Mouse (Mus musculus) effector memory CD4-positive, alpha-beta T cell, adult 7 months (primary cell): ENCODE data around the gene Jade3. TPM values are rescaled to one million over a fixed set of nuclear protein-coding genes. Genes with fewer than 3 reads are reported as not detected.

Experiments
- polyA plus RNA-seq: library from polyadenylated mRNA; unstranded; fragments of 100-300 nt; shearing (Covaris generic); gene quantifications from one replicate; pipeline ENCODE4 v1.2.1, GENCODE M21; 2017

Gene Jade3
- 3.8 TPM for polyA plus RNA-seq

DNA sequence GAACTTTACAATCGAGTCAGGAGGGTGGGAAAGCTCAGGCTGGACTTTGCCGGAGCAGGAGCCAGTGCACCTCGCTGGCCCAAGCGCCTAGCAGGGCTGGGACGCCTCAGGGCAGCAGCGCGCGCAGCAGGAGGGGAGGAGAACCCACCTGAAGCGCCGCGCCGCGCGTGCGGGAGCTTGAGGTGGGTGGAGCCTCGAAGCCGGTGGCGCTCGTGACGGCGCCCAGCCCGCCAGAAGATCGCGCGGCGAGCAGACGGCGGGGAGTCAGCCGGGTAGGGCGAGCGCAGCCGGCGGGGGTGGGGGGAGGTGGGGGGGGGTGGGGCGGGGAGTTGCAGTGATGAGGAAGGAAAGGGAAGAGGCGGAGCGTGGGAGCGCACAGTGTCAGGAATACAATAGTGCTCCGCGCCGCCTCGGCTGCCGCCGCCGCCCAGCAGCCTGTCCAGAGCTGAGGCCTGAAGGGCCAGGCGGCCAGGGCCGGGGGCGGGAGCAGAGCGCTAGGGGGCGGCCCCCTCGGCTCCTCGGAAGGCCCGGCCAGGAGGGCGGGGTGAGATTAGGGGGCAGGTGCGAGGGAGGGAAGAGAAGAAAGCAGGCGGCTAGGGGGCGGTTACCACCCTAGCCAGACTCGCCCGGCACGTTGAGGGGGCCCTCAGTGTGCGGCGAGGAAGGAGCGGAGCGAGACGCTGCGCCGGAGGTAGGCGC lies at the start of gene Jade3:
TSS of gene Jade3 (plus strand) at position 549 of the 699 bp plus-strand sequence.

DNA sequence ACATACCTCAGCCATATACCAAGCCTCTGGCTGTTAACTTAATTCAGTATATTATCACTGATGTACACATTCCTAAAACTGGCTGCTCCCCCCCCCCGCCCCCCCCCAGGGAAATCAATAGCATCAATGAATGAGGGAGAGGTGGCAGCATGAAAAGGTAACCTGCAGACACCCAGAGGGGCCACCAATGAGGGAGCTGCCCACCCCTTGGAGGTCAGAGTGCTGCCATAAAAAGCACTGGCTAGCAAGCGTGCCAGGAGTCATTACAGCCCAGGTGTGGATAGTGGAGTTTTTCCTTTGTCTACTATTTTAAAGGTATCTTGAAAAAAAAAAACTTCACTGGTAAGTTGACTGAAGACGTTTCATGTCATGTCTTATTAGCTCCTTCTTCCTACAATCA lies 124.0 kb downstream of the Jade3 start, which contains the start of gene Rgn:
TSS of gene Rgn (plus strand) at position 256 of the 400 bp plus-strand sequence.

Other genes starting within 250 kb of the Jade3 start
- 50.2 TPM for gene Slc9a7, start 133.9 kb upstream of the Jade3 start, polyA plus RNA-seq
- 11.0 TPM for gene Rp2, start 61.2 kb upstream of the Jade3 start, polyA plus RNA-seq
- gene Rgn, start 124.1 kb downstream of the Jade3 start, polyA plus RNA-seq, result not detected
- gene Rbm10, start 191.8 kb downstream of the Jade3 start, polyA plus RNA-seq, result 42.1 TPM
- gene Ndufb11, start 191.9 kb downstream of the Jade3 start, polyA plus RNA-seq, result 163 TPM
- 182 TPM for gene Uba1, start 232.6 kb downstream of the Jade3 start, polyA plus RNA-seq